Mouse (Mus musculus) embryo, embryonic 10.5 days (tissue): ENCODE results near the gene Timp1.

Experiments used
- DNase-seq: peaks from one replicate; pipeline ENCODE4 v3.0.0-alpha.2; 2015; ENCODE audit warnings: low spot score

Timp1 gene

GRCm38 (mm10) chrX:20869962-20870513 lies at the start of gene Timp1:
Timp1 (plus strand) TSS chrX:20870166.
- DNase-seq: peak; percentile 71

DNA sequence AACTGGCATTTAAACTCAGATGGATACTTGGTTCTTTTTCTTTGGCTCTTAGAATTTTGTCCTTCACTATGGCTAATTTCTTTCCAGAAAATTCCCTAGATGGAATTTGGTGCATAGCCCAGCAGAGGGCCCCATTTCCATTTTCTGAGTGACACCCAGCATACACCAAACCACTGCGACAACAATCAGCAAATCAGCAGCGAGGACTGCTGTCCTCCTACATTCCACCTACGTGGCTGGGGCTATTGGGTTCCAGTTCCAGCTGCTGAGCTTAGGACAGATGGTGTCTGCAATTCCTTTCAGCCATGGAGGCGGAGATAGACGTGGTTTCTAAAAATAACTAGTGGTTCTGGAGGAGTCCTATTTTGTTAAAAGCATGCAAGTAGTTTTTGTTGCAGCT lies 41.0 kb upstream of the Timp1 start:
- DNase-seq: peak; percentile 54

- DNase-seq: no peak
Observed at GRCm38 (mm10) chrX:20847232-20847631, 22.7 kb upstream of the Timp1 start.

DNA sequence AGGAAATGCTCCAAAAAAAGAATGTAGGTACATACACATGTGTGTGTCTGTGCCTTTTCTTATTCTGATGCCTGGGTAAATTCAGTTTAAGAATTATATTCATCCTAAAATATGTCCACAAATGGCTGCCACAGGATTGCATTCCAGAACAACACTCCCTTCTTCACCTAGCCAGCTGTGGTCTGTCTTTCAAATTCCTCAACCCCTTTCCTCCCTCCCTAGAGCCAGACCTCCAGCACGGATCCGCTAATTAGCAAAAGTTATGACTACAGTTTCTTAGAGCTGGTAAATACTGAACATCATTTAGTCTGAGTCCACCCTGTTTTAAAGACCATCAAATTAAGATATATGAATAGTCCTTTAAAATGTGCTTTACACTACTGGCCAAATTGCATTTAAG lies 22.1 kb upstream of the Timp1 start:
- peak; percentile 6 for DNase-seq

DNA sequence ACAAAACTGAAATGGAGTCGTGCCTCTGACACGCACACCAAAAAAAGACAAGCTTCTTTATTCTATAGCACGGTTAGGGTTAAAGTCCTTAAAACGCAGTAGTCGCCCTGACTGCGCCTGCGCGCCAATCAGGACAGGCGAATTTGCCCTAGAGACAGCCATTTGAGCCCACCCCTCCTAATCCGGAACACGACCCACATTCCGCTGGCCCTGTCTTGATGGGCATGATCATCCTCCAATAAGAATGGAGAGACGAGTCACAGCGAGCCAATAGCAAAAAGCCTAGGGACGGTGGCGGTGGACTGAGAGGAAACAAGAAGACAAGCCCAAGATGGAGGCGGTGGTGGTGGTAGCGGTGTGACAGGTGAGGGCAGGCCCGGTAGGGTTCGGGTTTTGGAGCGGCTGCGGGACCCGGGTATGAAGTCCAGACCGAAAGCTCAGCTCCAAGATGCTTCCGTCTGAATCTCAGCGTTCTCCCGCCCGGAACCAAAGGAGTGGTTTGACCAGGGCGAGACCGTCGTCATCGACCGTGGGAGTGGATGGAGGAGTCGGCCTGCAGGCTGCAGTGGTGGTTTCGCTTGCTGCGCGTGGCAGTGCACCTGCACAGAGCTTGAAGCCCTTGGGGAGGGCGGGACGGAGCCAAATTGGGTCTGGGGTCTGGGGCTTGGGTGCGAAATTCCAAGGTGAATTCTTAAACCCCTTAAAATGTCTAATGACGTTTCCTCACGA lies 21.5 kb upstream of the Timp1 start:
- DNase-seq: peak; percentile 94

DNA sequence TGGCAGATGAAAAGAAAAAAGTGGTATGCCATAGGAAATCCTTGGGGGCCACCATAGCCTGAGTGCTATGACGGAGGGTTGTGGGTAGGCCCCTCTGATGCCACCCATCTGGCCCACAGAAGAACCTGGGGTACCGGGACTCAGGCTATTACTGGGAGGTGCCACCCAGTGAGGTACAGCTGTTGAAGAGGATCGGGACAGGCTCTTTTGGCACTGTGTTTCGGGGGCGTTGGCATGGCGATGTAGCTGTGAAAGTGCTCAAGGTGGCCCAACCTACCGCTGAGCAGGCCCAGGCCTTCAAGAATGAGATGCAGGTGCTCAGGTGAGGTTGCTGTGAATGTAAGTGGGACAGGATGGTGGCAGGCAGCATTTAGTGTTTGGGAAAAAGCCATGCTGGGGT lies 16.2 kb upstream of the Timp1 start:
- no peak for DNase-seq

GRCm38 (mm10) chrX:20861453-20862104 lies 8.4 kb upstream of the Timp1 start:
- no peak for DNase-seq

DNA sequence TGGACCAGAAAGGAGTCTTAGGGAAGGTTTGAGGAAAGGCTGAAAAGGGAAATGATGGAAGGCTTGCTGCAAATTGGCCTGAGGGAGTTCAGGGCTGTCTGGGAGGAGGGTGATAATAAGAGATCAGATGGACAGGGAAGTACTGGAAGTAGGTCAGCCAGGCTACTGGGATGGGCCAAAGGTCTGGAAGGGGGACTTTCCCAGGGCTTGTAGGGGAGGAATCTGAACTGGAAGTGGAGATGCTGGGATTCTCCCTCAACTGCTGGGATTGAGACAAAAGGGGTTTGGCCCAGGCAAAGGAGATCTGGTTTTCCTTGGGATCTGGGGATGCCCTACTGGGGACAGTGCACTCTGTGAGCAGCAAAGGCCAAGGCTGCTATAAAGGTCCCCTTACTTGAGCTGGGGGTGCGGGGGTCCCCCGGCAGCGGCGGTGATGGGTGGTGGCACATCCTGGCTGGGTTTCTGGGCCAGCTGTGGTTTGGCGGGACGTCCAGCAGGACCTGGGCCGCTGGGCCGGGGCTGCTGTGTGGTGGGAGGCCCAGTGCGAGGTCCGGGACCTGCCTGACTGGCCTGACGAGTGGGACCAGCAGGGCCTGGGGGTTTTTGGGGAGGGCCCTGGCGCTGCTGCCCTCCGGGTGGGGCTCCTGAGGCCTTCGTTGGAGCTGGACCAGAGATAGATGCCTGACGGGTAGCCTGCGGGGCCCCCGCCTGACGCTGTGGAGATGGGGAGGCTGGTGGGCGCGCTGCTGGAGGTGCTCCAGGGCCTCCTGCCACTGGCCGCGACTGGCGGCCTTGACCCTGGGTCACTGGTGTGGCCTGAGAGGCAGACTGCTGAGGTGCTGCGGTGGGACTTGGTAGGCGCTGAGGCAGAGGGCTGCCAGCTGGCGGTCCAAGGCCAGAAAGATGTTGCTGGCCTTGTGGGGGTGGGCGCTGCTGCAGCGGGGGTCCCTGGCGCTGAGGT lies 7.6 kb upstream of the Timp1 start:
- no peak for DNase-seq

DNA sequence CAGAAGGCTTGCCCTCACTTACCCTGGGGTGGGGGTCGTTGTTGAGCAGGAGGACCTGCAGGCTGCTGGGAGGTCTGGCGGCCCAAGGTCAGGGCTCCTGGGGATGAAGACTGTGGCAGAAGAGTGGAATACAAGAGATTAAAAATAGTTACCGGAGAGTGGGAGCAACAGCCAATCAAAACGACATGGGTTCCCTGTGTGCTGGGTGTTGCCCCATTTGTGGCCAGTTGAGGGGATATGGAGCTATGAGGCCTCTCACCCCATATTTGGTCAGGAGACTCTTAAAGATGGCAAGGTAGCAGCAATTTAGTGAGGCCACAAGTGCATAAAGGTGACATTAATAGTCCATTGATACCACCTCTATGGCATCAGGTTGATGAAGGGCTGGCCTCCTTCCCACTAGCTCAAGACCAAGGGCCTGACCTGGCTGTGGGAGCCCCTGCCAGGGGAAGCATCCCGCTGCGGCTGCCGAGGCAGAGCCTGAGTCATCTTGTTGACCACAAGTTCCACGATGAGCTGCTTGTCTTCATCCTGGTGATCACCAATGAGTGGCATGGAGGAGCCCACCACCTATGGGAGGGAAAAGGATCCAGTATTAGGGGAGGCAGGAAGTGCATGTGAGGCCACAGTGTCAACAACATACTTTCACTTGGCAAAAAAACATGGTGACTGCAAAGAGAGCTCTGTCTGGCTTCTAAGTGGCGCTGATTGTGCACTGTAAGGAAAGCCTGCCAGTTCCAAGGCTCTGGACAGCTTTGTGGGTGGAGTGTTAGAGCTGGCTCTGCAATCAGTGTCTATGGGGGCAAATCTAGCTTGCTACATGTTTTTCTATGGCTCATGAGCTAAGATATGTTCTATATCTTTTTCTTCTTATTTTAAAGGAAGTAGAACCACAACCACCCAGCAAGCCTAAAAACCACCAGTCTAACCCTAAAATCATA lies 6.5 kb upstream of the Timp1 start:
- no peak for DNase-seq

DNA sequence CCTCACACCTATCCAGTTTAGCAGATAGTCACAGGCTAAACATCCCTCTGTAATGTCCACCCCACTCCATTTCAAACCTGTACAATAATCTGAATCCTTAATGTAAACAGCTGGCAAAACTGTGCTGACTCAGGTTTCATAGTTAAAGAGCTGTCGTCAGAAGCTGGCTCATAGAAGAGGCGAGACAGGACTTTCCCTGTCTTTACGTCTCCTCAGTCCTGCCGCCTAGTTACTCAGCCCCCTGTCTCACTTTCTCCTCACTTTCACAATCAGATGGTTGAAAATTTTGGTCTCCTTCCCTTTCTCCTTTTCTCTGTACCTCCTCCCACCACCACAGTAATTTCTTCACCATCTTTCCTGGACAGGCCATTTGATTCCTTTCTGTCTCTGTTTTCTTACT lies 1.9 kb upstream of the Timp1 start:
- DNase-seq: no peak

- DNase-seq: no peak
Observed at GRCm38 (mm10) chrX:20869203-20869602, 763 bp upstream of the Timp1 start.

GRCm38 (mm10) chrX:20872928-20873500 lies 3.0 kb downstream of the Timp1 start:
- peak; percentile 50 for DNase-seq

DNA sequence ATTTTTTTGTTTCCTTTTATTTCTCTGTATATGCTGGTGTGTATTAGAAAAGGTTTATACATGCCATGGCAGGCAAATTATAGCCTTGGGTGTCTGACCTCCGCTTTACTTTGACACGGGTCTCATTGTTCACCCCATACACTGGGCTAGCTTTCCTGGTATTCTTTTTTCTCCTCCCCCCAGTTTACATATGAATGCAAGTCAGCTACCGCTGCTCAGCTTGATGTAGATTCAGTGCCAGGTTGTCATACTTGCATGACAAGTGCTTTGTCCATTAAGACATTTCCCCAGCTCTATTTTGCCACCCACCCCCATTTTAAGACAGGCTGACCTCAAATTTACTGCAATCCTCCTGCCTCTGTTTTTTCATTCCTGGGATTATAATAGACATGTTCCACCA lies 5.3 kb downstream of the Timp1 start:
- DNase-seq: no peak

DNA sequence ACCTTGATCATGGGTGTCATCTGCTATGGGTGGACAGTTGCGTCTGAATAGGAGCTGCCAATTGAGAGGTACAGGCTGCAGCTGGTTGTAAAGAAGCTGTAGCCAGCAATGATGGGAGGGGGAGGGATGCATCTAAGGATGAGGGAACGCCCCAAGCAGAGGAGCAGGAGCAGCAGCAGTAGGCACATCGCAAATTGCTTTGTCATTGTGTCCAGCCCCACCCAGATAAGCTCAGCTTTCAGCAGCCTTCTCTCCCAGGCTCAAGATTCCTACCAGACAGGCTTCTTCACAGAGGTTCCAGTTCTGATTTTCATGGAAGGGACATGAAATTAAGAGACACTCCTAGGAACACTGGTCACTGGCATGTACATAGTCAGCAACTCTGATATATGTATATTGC lies 40.1 kb downstream of the Timp1 start:
- no peak for DNase-seq

- DNase-seq: no peak
Observed at GRCm38 (mm10) chrX:20913726-20914125, 43.8 kb downstream of the Timp1 start.

GRCm38 (mm10) chrX:20915075-20915474 lies 45.1 kb downstream of the Timp1 start:
- DNase-seq: no peak

DNA sequence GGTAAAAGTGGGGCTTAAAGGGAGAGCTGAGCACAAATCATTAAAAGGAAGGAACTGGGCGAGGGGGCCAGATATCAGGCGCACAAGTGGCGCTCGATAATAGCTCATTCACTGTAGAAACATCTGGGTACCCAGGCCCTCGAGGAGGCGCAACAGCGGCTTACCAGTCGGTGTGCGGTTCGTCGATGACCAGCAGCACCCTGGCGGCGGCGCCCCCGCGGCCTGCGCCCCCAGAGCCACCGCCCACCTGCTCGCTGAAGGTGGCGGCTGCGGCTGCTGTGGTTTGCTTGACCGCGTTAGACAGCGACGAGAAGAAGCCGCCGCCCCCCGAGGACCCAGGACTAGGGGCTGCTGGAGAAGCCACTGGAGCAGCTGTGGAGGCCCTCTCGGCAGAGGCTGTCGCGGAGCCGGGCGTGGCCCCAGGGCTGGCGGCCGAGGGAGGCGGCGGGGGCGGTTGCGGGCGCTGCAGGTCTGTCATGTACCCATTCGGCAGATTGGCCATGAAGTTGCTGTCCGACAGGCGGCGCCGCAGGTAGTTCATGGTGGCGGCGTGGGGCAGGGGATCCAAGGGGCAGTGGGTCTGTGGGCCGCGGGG lies 50.4 kb downstream of the Timp1 start:
- DNase-seq: peak; percentile 0

- peak; percentile 88 for DNase-seq
Observed at GRCm38 (mm10) chrX:20920844-20921364, 50.9 kb downstream of the Timp1 start, which contains the start of gene Syn1. Syn1 (minus strand) TSS chrX:20921004.

DNA sequence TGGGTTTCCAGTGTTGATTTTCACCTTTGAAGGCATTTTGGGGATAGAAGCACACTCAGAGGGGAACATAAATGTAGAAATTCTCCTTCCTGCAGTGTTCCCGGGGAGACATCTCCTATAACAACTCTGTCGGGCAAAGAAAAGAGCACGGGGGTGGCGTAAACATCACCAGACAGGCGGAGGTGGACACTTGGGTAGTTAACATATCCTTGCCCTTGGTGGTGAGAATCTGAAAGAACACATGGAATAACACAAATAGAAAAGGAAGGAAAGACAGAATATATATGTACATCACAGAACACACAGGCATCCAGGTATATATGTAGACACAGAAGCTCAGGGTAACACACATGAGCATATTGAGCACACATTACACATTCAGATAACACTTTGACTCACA lies 51.4 kb downstream of the Timp1 start:
- no peak for DNase-seq

GRCm38 (mm10) chrX:20923506-20923905 lies 53.5 kb downstream of the Timp1 start:
- no peak for DNase-seq
